Mouse (Mus musculus): Measurements from ENCODE around the gene Ppfia1. TPM values are rescaled to one million over a fixed set of nuclear protein-coding genes. Genes with fewer than 3 reads are reported as not detected.

The Ppfia1 gene
- total and polyA plus RNA-seq, 2 experiments from 2014 or later, result 14.3 to 30.4 TPM

DNA sequence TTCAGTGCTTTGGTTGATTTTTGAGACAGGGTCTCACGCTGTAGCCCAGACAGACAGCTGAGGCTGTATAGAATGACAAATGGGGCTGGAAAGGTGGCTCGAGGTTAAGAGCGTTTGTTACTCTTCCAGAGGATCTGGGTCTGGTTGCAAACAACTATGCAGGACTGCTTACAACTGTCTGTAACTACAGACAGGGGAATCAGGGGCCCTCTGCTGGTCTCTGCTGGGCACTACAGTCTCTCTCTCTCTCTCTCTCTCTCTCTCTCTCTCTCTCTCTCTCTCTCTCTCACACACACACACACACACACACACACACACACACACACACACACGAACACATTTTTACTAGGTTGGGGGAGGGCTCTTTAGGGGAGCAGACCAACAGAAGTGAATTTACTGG, 30.1 kb upstream of the Ppfia1 start:
- H3K27ac ChIP-seq (ENCODE audit: low read depth, low read length), result no peak overlapping the region
- no peak overlapping the region for H3K4me2 ChIP-seq (ENCODE audit: low read depth, low read length, poor library complexity, severe bottlenecking)

DNA sequence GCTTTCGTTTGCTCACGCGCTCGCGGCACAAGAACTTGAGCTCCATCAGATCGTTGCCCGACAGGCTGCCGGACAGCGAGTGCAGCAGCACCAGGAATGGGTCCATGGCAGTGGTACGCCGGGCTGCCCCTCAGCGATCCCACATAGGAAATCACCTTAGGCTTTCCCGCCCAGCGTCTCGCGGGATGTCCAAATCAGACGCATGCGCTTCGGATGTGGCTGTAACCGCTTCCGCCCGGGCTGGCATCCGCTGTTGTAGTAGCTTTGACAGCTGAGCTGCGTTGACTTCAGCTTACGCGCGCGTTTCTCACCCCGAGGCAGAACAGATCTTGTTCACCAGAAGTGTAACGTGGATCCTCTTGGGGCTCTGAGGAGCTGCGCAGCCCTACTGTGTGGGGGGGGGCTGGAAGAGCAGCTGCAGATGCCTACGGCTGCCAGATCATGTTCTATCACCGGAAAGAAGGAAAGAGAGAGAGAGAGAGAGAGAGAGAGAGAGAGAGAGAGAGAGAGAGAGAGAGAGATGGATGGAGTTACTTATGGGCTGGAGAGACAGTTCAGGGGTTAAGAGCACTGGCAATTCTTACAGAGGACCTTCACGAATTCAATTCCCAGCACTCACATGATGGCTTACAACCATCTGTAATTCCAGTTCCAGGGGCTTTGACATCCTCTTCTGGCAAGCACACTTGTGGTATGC, 28.9 kb upstream of the Ppfia1 start, which contains the start of gene Fadd:
Gene Fadd (minus strand): TSS at position 180 of the 697 bp plus-strand sequence.
- H3K4me1 ChIP-seq (ENCODE audit: insufficient read depth, low read length), result peaks cover 13% of the 10 kb centered on the region
- peak within 1 kb of the TSS; percentile 83 for H3K4me2 ChIP-seq (ENCODE audit: low read depth, low read length, poor library complexity, severe bottlenecking)
- no peak; the same call in 1 of the 2 replicates for TF ChIP-seq CTCF (IDR thresholded peaks at IDR 0.05)
- no peaks in the 10 kb centered on the region for H3K9me3 ChIP-seq (ENCODE audit: low read length)
- H3K27ac ChIP-seq (ENCODE audit: low read depth, low read length), result peak within 1 kb of the TSS; percentile 91
- ATAC-seq (ENCODE audit: low FRiP score) (peak; percentile 90), DNase-seq (ENCODE audit: low spot score) (peak; percentile 96)
- 1% methylated on average over 34 of the region's 34 CpGs for WGBS
- H3K9ac ChIP-seq (replicated peaks; ENCODE audit: low read length, poor library complexity, severe bottlenecking), result peak within 1 kb of the TSS; percentile 83
- H3K36me3 ChIP-seq (ENCODE audit: insufficient read depth, low read length), result no peaks in the 10 kb centered on the region; the same call in 1 of the 2 replicates
- H3K4me3 ChIP-seq (ENCODE audit: low read depth, low read length), result peak within 1 kb of the TSS; percentile 76
- no peaks in the 10 kb centered on the region for H3K27me3 ChIP-seq (ENCODE audit: insufficient read depth, low read length)

More for the DNA sequence above, 30.1 kb upstream of the Ppfia1 start:
- Histone ChIP-seq H3K27me3 (ENCODE audit: insufficient read depth, low read length) (no peaks in the 10 kb centered on the region), H3K9me3 (ENCODE audit: low read length) (no peaks in the 10 kb centered on the region), H3K4me1 (ENCODE audit: insufficient read depth, low read length) (peaks cover 13% of the 10 kb centered on the region), H3K9ac (replicated peaks; ENCODE audit: low read length, poor library complexity, severe bottlenecking) (no peak overlapping the region), H3K36me3 (ENCODE audit: insufficient read depth, low read length) (no peaks in the 10 kb centered on the region; the same call in 1 of the 2 replicates), H3K4me3 (ENCODE audit: low read depth, low read length) (no peak overlapping the region)
- WGBS, result 5% methylated on average over 4 of the region's 4 CpGs
- ATAC-seq (ENCODE audit: low FRiP score) (no peak), DNase-seq (ENCODE audit: low spot score) (peak; percentile 81)
- TF ChIP-seq CTCF (IDR thresholded peaks at IDR 0.05), result peak; percentile 79

DNA sequence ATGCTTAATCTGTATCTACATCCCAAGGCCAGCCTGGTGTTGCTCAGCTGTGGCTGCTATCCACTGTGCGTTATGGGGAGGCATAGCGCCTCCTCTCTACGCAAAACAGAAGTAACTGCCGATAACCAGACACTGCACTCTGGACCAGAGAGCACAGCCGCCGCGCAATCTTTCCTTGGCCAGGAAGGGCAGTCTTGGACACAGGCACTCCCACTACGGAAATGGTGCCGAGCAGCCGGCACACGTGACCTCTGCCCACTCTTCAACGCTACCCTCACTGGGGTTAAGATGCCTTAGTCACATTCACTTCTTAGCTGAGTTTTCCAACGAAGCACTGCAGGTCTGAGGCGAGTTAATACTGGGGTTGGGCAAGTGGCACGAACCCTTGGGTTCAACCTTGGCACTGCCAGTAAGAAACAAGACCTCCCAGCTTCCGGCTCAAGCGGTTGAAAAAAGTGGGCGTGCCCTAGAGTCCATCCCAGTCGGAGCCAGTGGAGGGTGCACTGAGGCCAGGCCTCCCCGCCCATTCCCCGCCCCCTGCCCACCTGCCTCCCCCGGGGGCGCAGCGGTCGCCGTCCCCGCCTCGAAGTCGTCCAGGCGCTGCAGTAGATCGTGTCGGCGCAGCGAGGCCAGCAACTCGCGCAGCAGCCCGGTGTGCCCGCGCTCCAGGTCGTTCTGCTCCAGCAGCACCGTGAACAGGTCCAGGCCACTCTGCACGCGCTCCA, 28.2 kb upstream of the Ppfia1 start:
- peak; percentile 87 for DNase-seq (ENCODE audit: low spot score)
- peak; percentile 86 for ATAC-seq (ENCODE audit: low FRiP score)

DNA sequence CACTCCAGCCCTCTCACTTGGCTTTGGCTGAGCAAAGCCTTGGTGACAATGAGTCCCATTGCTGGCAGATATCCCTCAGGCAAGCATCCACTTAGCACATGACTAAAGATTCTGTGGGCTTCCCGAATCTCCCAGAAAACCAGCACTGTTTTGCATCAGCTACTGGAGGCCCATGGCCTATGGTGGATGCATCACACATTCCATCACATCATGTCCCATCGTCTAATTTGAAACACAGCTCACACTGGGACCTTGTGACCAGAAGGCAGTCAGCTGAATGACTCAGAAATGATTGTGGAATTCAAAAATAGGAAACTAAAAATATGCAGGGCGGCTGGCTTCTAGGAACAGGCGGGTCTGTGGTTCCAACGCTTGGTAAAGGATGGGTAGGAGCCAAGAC, 24.3 kb upstream of the Ppfia1 start:
- Histone ChIP-seq H3K9me3 (ENCODE audit: low read length) (no peaks in the 10 kb centered on the region), H3K4me2 (ENCODE audit: low read depth, low read length, poor library complexity, severe bottlenecking) (no peak overlapping the region), H3K36me3 (ENCODE audit: insufficient read depth, low read length) (no peaks in the 10 kb centered on the region; the same call in 1 of the 2 replicates), H3K4me3 (ENCODE audit: low read depth, low read length) (no peak overlapping the region), H3K4me1 (ENCODE audit: insufficient read depth, low read length) (peaks cover 12% of the 10 kb centered on the region), H3K27me3 (ENCODE audit: insufficient read depth, low read length) (no peaks in the 10 kb centered on the region), H3K9ac (replicated peaks; ENCODE audit: low read length, poor library complexity, severe bottlenecking) (no peak overlapping the region), H3K27ac (ENCODE audit: low read depth, low read length) (no peak overlapping the region)
- no peak for TF ChIP-seq CTCF (IDR thresholded peaks at IDR 0.05)
- WGBS, result 97% methylated on average over 5 of the region's 5 CpGs
- DNase-seq (ENCODE audit: low spot score) (no peak), ATAC-seq (ENCODE audit: low FRiP score) (no peak)

More for the DNA sequence above, 28.2 kb upstream of the Ppfia1 start:
- no peaks in the 10 kb centered on the region for H3K27me3 ChIP-seq (ENCODE audit: insufficient read depth, low read length)
- peak overlapping the region; percentile 91 for H3K27ac ChIP-seq (ENCODE audit: low read depth, low read length)
- H3K4me1 ChIP-seq (ENCODE audit: insufficient read depth, low read length), result peaks cover 13% of the 10 kb centered on the region
- peak overlapping the region; percentile 83 for H3K9ac ChIP-seq (replicated peaks; ENCODE audit: low read length, poor library complexity, severe bottlenecking)
- H3K4me3 ChIP-seq (ENCODE audit: low read depth, low read length), result peak overlapping the region; percentile 76
- TF ChIP-seq CTCF (IDR thresholded peaks at IDR 0.05), result peak; percentile 82
- no peaks in the 10 kb centered on the region; the same call in 1 of the 2 replicates for H3K36me3 ChIP-seq (ENCODE audit: insufficient read depth, low read length)
- under 1% methylated on average over 42 of the region's 43 CpGs for WGBS
- no peaks in the 10 kb centered on the region for H3K9me3 ChIP-seq (ENCODE audit: low read length)
- peak overlapping the region; percentile 83 for H3K4me2 ChIP-seq (ENCODE audit: low read depth, low read length, poor library complexity, severe bottlenecking)

DNA sequence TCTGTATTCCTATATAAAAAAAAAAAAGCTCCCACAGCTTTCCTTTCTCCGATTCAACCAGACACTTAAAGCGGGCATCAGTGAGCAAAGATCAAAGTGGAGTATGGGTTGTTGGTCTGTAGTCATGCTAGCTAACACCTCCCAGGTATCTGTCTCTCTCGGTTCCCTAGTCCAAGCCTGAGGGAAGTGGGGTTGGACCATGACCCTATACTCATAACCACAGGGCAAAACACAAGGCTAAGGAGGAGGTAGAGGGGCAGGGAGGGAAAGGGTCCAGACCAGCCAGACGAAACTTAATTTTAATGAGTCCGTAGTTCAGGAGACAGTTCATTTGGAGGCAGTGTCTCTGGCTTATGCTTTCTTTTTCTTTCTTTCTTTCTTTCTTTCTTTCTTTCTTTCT, 18.7 kb upstream of the Ppfia1 start:
- Histone ChIP-seq H3K9me3 (ENCODE audit: low read length) (no peaks in the 10 kb centered on the region), H3K4me2 (ENCODE audit: low read depth, low read length, poor library complexity, severe bottlenecking) (no peak overlapping the region), H3K27ac (ENCODE audit: low read depth, low read length) (no peak overlapping the region), H3K4me1 (ENCODE audit: insufficient read depth, low read length) (no peaks in the 10 kb centered on the region), H3K27me3 (ENCODE audit: insufficient read depth, low read length) (0 out of 2 replicates have a peak, but pooled peaks cover 3% of the 10 kb centered on the region), H3K9ac (replicated peaks; ENCODE audit: low read length, poor library complexity, severe bottlenecking) (no peak overlapping the region), H3K4me3 (ENCODE audit: low read depth, low read length) (no peak overlapping the region), H3K36me3 (ENCODE audit: insufficient read depth, low read length) (no peaks in the 10 kb centered on the region)
- 81% methylated on average over 5 of the region's 5 CpGs for WGBS
- no peak for DNase-seq (ENCODE audit: low spot score)
- ATAC-seq (ENCODE audit: low FRiP score), result no peak
- TF ChIP-seq CTCF (IDR thresholded peaks at IDR 0.05), result no peak

DNA sequence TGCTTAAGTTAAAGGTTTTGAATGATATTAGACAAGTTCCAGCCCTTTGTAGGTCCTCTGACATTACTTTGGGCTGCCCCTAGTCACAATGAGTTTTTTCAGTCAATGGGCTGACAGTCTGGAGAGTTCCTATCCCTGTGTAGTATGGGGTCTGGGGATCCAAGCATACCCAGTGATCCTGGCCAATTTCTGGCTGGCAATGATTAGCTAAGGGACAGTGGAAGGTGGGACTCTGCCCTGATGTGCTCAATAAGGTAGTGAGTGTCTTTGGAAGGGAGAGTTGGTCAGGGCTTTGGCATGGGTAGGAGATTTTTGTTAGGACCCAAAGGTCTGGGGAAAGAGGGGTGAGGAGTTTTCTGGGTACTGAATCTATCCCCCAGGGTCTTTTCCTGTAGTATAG, 18.1 kb upstream of the Ppfia1 start:
- H3K4me2 ChIP-seq (ENCODE audit: low read depth, low read length, poor library complexity, severe bottlenecking), result no peak overlapping the region
- H3K27me3 ChIP-seq (ENCODE audit: insufficient read depth, low read length), result 0 out of 2 replicates have a peak, but pooled peaks cover 3% of the 10 kb centered on the region
- H3K9ac ChIP-seq (replicated peaks; ENCODE audit: low read length, poor library complexity, severe bottlenecking), result no peak overlapping the region
- no peak overlapping the region for H3K4me3 ChIP-seq (ENCODE audit: low read depth, low read length)
- TF ChIP-seq CTCF (IDR thresholded peaks at IDR 0.05), result no peak
- H3K36me3 ChIP-seq (ENCODE audit: insufficient read depth, low read length), result no peaks in the 10 kb centered on the region
- H3K4me1 ChIP-seq (ENCODE audit: insufficient read depth, low read length), result no peaks in the 10 kb centered on the region
- ATAC-seq (ENCODE audit: low FRiP score) (no peak), DNase-seq (ENCODE audit: low spot score) (no peak)
- H3K9me3 ChIP-seq (ENCODE audit: low read length), result no peaks in the 10 kb centered on the region
- no peak overlapping the region for H3K27ac ChIP-seq (ENCODE audit: low read depth, low read length)
